Mouse (Mus musculus) thymus, adult 2 months (tissue): Measurements from ENCODE around the gene Farp2.

ENCODE experiments used
- CTCF ChIP-seq: fragments of 200-500 bp; IDR thresholded peaks from 2 replicates; pipeline ENCODE4 v1.5.1; 2012; ENCODE audit warnings: mild to moderate bottlenecking, control low read depth, low read length, moderate library complexity, borderline replicate concordance; ENCODE audit not compliant: control insufficient read depth, poor library complexity, insufficient read depth; ENCODE audit errors: extremely low read depth
- POLR2A ChIP-seq: fragments of 200-500 bp; IDR thresholded peaks from 2 replicates; pipeline ENCODE4 v1.6.1; 2012; ENCODE audit warnings: mild to moderate bottlenecking, low read length, control low read depth, moderate library complexity; ENCODE audit not compliant: control insufficient read depth, poor library complexity, insufficient read depth; ENCODE audit errors: extremely low read depth

- no peak for TF ChIP-seq CTCF
- TF ChIP-seq POLR2A = no peak
Observed at GRCm38 (mm10) chr1:93603921-93604320, 92.0 kb downstream of the Farp2 start.
